Mouse (Mus musculus) liver, embryonic 11.5 days (tissue): ENCODE measurements around the gene Gm6096. TPM values are rescaled to one million over a fixed set of nuclear protein-coding genes. Genes with fewer than 3 reads are reported as not detected.

ENCODE experiments used
- ATAC-seq: fragments of 200-750 bp; cut with Nextera tagmentation; replicated peaks from 2 replicates; pipeline ENCODE4 v1.8.0; 2017; ENCODE audit warnings: moderate number of reproducible peaks, mild to moderate bottlenecking, moderate TSS enrichment, moderate library complexity; ENCODE audit not compliant: low FRiP score
- DNase-seq: peaks from one replicate; pipeline ENCODE4 v3.0.0-alpha.2; 2017; ENCODE audit warnings: low spot score
- H3K27ac ChIP-seq: fragments of 300-500 bp; sonication (generic); 2 replicates; pipeline ENCODE4 v1.5.1; 2014; ENCODE audit warnings: mild to moderate bottlenecking, low read depth, low read length, control low read depth
- H3K27me3 ChIP-seq: fragments of 300-500 bp; sonication (generic); replicated peaks from 2 replicates; pipeline ENCODE4 v1.6.1; 2014; ENCODE audit warnings: low read length, mixed read lengths; ENCODE audit not compliant: control insufficient read depth, insufficient read depth
- H3K36me3 ChIP-seq: fragments of 300-500 bp; sonication (generic); 2 replicates; pipeline ENCODE4 v1.6.1; 2014; ENCODE audit warnings: mild to moderate bottlenecking, low read length, moderate library complexity, mixed read lengths; ENCODE audit not compliant: control insufficient read depth, insufficient read depth
- H3K4me1 ChIP-seq: fragments of 300-500 bp; sonication (generic); replicated peaks from 2 replicates; pipeline ENCODE4 v1.6.1; 2014; ENCODE audit warnings: low read length, mixed read lengths; ENCODE audit not compliant: control insufficient read depth, insufficient read depth
- H3K4me2 ChIP-seq: fragments of 300-500 bp; sonication (generic); 2 replicates; pipeline ENCODE4 v1.6.1; 2014; ENCODE audit warnings: mild to moderate bottlenecking, control low read depth, moderate library complexity
- H3K4me3 ChIP-seq: fragments of 300-500 bp; sonication (generic); 2 replicates; pipeline ENCODE4 v1.5.1; 2014; ENCODE audit warnings: low read depth, low read length, control low read depth
- H3K9ac ChIP-seq: fragments of 300-500 bp; sonication (generic); 2 replicates; pipeline ENCODE4 v1.6.1; 2014; ENCODE audit warnings: low read depth, low read length, control low read depth
- H3K9me3 ChIP-seq: fragments of 300-500 bp; sonication (generic); 2 replicates; pipeline ENCODE4 v1.6.1; 2016; ENCODE audit warnings: low read length, inconsistent platforms, mixed read lengths; ENCODE audit not compliant: control insufficient read depth
- WGBS: fragments of 180-500 bp; shearing (Covaris S2); extraction: QIAGEN DNeasy Blood & Tissue Kit; methylation state at CpG from one replicate; pipeline ENCODE4 v1.1.7; 2014; 5-methylcytosine and 5-hydroxymethylcytosine counted together
- polyA plus RNA-seq: library from polyadenylated mRNA; unstranded; fragments of >200 nt; fragmentation: Nextera tagmentation; extraction: Ambion mirVana; gene quantifications from 2 replicates; pipeline ENCODE4 v1.2.1, GENCODE M21; 2014

The Gm6096 gene
- polyA plus RNA-seq, 1 experiment from 2014 or later = not detected

- H3K27me3 ChIP-seq = no peaks in the 10 kb centered on the region
- peaks cover 3% of the 10 kb centered on the region; the same call in 1 of the 2 replicates for H3K36me3 ChIP-seq
- H3K4me1 ChIP-seq = no peaks in the 10 kb centered on the region
- no peak for DNase-seq
- H3K9ac ChIP-seq = no peak overlapping the region
- WGBS = 96% methylated on average over 3 of the region's 3 CpGs
- H3K27ac ChIP-seq = no peak overlapping the region
- no peak overlapping the region for H3K4me2 ChIP-seq
- H3K4me3 ChIP-seq = no peak overlapping the region
- H3K9me3 ChIP-seq = no peaks in the 10 kb centered on the region
- ATAC-seq = no peak
Observed at GRCm38 (mm10) chr7:34276066-34276465, 25.2 kb downstream of the Gm6096 start.

GRCm38 (mm10) chr7:34277656-34278055 lies 26.8 kb downstream of the Gm6096 start:
- Histone ChIP-seq H3K27me3 (no peaks in the 10 kb centered on the region), H3K9ac (no peak overlapping the region), H3K27ac (no peak overlapping the region), H3K36me3 (peaks cover 3% of the 10 kb centered on the region; the same call in 1 of the 2 replicates), H3K4me2 (no peak overlapping the region), H3K4me1 (no peaks in the 10 kb centered on the region), H3K4me3 (no peak overlapping the region), H3K9me3 (no peaks in the 10 kb centered on the region)
- no peak for ATAC-seq
- 89% methylated on average over 2 of the region's 2 CpGs for WGBS
- DNase-seq = no peak

- H3K4me2 ChIP-seq = no peak overlapping the region
- no peaks in the 10 kb centered on the region for H3K36me3 ChIP-seq
- no peak overlapping the region for H3K9ac ChIP-seq
- H3K9me3 ChIP-seq = no peaks in the 10 kb centered on the region
- ATAC-seq = no peak
- H3K27ac ChIP-seq = no peak overlapping the region
- no peaks in the 10 kb centered on the region for H3K27me3 ChIP-seq
- no peak for DNase-seq
- no peak overlapping the region for H3K4me3 ChIP-seq
- 0 out of 2 replicates have a peak, but pooled peaks cover 9% of the 10 kb centered on the region for H3K4me1 ChIP-seq
Observed at GRCm38 (mm10) chr7:34290450-34291151, 39.8 kb downstream of the Gm6096 start.

GRCm38 (mm10) chr7:34291265-34291664 lies 40.4 kb downstream of the Gm6096 start:
- H3K36me3 ChIP-seq = no peaks in the 10 kb centered on the region
- H3K9ac ChIP-seq = no peak overlapping the region
- H3K4me3 ChIP-seq = no peak overlapping the region
- no peak overlapping the region for H3K4me2 ChIP-seq
- no peaks in the 10 kb centered on the region for H3K9me3 ChIP-seq
- H3K27ac ChIP-seq = no peak overlapping the region
- no peak for ATAC-seq
- H3K27me3 ChIP-seq = no peaks in the 10 kb centered on the region
- no peak for DNase-seq
- H3K4me1 ChIP-seq = 0 out of 2 replicates have a peak, but pooled peaks cover 9% of the 10 kb centered on the region
- 48% methylated on average over 1 of the region's 1 CpGs for WGBS

- DNase-seq (no peak), ATAC-seq (no peak)
- Histone ChIP-seq H3K4me2 (no peak overlapping the region), H3K4me1 (0 out of 2 replicates have a peak, but pooled peaks cover 9% of the 10 kb centered on the region), H3K36me3 (no peaks in the 10 kb centered on the region; the same call in 1 of the 2 replicates), H3K9me3 (no peaks in the 10 kb centered on the region), H3K27me3 (no peaks in the 10 kb centered on the region), H3K9ac (no peak overlapping the region), H3K27ac (no peak overlapping the region), H3K4me3 (no peak overlapping the region)
- WGBS = 94% methylated on average over 2 of the region's 2 CpGs
Observed at GRCm38 (mm10) chr7:34292633-34293032, 41.8 kb downstream of the Gm6096 start.

GRCm38 (mm10) chr7:34296124-34296523 lies 45.3 kb downstream of the Gm6096 start:
- Histone ChIP-seq H3K4me3 (no peak overlapping the region), H3K4me2 (no peak overlapping the region), H3K4me1 (peaks cover 3% of the 10 kb centered on the region; the same call in 1 of the 2 replicates), H3K27me3 (no peaks in the 10 kb centered on the region), H3K9me3 (no peaks in the 10 kb centered on the region), H3K9ac (no peak overlapping the region), H3K36me3 (no peaks in the 10 kb centered on the region; the same call in 1 of the 2 replicates), H3K27ac (no peak overlapping the region)
- no peak for ATAC-seq
- DNase-seq = no peak
- WGBS = 86% methylated on average over 3 of the region's 3 CpGs

- no peak for ATAC-seq
- H3K27ac ChIP-seq = no peak overlapping the region
- H3K36me3 ChIP-seq = no peaks in the 10 kb centered on the region; the same call in 1 of the 2 replicates
- H3K4me3 ChIP-seq = no peak overlapping the region
- 86% methylated on average over 2 of the region's 2 CpGs for WGBS
- no peaks in the 10 kb centered on the region for H3K9me3 ChIP-seq
- H3K27me3 ChIP-seq = no peaks in the 10 kb centered on the region
- no peak overlapping the region for H3K4me2 ChIP-seq
- H3K9ac ChIP-seq = no peak overlapping the region
- DNase-seq = no peak
- peaks cover 6% of the 10 kb centered on the region for H3K4me1 ChIP-seq
Observed at GRCm38 (mm10) chr7:34298818-34299217, 48.0 kb downstream of the Gm6096 start.
